Mouse (Mus musculus) lung, adult 18-20 months (tissue): ENCODE measurements around the gene Catsper1.

ENCODE experiments used
- DNase-seq, 2 experiments: peaks; one replicate each; pipeline ENCODE4 v3.0.0; 2022; ENCODE audit warnings: mixed read lengths in 2 of 2

Gene Catsper1

DNA sequence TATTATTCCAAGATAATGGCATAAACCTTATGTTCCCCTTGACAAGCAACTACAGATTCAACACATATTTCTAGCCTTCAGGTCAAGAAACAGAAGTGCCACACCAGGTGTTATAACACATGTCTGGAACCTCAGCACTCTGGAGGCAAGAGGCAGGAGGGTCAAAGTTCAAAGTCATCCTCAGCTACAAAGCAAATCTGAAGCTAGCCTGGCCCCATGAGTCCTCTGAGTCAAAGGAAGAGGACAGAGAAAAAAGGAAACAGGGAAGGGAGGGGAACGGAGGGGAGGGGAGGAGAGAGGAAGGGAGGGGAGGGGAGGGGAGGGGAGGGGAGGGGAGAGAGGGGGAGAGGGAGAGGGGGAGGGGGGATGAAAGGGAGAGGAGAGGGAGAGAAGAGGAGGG is 20.5 kb downstream of the Catsper1 start:
- no peak for DNase-seq

DNA sequence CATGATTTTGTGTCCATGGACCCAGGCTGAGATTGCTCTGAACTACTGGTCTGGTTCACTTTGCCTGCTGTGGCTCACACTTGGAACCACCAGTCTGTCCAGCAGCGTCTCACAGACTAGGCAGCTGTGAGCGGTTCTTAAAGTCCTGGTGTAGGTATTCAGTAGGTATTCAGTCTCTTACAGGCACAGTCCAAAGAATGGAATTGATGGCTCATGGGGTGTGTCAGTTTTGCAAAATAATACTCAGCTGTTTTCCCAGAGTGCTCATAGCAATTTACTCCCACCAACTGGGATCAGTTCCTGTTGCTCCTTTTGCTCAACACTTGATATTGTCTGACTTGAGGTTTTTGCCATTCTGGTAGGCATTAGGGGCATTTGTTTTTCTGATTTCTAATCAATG is 26.6 kb downstream of the Catsper1 start:
- DNase-seq: no peak

DNA sequence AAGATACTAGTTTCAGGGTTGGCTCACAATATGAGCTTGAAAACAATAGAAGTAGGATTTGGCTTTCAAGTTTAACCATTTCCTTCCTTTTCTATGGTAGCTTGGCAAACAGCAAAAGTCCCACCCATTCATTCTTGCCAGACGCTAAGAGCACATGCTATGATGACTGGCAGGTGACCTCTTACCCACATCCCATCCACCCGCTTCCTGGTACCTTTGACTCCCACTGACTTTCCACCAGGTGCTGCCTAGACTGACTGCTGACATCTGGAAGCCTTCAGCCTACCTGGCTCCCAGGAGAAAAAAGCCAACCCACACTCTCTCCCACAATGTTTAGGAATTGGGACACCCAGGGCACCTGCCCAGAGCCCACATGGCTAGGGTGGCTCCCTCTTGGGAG is 28.6 kb downstream of the Catsper1 start:
- no peak for DNase-seq

DNA sequence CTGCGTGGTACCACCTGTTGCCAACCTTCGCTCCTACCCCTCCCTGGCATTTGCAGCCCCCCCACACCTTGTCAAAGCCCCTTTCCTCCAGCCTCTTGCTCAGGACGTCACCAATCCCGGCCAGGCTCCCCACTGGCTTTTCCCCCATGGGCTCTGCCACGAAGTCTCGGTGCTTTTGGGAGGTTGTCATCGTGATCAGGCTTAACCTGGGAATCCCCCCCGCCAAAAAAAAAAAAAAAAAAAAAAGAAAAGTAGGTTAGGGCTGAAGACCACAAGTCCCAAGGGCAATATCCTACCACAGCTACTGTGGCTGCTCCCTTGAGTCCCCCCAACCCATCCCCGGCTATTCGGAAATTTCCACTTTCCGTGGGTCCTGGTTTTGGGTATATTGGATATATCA is 30.2 kb downstream of the Catsper1 start:
- DNase-seq: no peak

DNA sequence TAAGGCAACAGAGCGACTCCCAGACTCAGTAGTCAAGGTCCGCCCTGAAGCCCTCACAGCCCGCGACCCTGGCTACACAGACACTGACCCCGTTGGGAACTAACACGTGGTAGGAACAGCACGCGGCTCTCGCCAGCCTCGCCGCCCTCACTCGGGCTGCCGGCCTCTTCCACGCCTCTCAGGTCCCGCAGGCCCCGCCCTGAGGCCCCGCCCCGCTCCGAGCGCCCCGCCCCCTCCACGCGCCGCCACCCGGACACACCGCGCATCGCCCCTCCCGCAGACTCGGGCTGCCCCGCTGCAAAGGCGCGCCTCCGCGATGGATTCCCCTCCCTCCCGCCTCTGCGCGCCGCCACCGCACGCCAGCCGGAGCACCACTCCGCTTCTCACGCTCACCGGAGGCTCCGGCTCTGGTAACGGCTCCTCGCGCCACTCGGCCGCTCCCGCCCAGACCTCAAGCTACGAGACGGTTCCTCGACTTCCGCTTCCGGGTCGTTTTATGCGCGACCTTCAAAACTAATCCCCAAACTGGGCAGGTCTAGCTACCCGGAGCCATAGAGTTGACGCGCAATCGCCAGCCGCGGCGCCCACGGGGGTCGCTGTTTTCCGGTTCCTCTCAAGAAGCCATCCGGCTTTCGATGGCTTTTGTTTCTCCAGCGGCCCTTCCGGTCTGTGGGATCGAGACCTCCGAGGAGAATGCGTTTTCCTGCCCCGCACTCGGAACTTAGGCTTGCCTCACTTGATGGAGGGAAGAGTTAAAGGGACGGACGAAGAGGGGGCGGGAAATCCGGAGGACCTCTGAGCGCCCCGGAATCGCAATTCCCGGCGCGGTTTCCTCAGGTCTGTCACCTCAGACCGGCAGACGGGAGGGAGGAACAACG is 30.9 kb downstream of the Catsper1 start, which contains the start of gene Eif1ad:
Gene Eif1ad (plus strand): TSS at position 567 of the 878 bp plus-strand sequence.
- peak; percentile 93 to 95 for DNase-seq

DNA sequence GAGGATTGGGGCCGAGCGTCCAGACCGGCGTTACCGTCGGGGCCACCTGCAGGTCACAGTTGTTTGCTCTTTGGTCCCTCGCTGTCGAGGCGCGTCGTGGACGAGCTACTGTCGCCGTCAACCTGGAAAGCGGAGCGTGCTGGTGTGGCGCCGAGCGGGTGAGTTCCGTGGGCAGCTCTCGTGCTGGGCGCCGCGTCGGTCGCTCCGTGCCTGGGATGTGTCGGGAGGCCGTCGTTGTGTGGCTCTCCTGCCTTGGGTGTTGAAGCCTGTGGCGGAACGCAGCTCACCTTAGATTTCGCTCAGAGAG is 31.5 kb downstream of the Catsper1 start, which contains the start of gene Banf1:
Gene Banf1 (minus strand): TSS at position 116 of the 307 bp plus-strand sequence.
- DNase-seq: no peak

DNA sequence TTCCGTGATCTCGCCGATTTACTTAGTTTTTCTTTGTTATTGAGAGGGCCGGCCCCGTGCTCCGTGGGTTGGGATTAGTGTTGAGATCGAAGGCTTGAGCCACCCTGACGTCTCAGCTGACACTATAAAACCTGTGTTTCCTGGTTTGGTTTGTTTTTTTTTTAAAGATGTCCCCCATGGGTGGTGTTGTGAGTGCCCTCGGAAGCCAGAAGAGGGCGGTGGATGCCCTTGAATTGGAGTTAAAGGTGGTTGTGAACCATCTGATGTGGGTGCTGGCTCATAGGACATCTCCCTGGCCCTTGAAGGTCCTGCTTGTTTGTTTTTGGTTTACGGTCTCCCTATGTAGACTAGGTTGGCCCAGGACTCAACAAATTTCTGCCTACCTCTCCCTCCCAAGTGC is 31.9 kb downstream of the Catsper1 start:
- no peak for DNase-seq

DNA sequence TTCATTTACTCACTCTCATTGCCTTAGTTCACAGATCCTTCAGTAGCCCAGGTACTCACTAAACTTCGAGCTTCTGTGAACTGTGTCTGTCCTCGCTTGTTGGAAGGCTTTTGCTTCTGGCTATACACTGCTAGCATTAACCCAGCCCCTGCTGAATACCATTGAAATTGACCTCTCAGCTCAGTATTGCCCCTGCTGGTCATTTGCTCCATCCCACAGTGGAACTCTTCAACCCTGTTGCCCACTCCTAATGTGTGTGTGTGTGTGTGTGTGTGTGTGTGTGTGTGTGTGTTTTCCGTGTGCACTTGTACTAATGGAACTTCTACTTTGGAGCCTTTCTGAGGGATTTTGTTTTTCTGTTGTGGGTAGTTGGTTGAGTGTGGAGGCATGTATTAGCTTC is 35.4 kb downstream of the Catsper1 start:
- no peak for DNase-seq

DNA sequence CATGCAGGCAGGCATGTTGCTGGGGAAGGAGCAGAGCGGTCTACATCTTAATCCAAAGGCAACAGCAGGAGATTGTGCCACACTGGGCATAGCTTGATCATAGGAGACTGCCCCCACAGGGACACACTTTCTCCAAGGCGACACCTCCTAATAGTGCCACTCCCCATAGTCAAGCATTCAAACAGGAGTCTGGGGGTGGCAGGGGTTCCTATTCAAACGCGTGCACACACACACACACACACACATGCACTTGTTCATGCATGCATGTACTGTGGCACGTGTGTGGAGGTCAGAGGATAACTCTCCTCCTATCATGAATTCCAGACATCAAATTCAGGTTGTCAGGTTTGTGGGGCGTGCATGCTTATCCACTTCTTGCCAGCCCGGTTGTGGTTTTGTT is 37.2 kb downstream of the Catsper1 start:
- DNase-seq: no peak

DNA sequence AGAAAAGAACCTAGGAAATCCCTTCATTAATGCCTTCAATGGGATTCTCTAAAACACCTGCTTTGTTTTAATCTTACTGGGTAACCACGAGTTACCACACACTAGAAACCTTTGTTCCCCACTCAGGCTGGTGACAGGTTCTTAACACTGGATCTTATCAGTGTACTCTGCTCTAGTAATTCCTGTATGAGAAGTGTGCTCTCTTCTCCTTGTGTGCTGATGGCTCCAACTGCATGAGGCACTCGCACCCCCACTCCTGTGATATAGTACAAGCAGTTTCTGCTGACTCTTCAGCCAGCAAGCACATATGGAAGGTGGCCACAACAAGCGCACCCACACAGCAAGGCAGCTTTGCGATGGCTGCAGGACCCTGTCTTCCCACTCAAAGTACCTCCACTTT is 38.6 kb downstream of the Catsper1 start:
- DNase-seq: no peak

DNA sequence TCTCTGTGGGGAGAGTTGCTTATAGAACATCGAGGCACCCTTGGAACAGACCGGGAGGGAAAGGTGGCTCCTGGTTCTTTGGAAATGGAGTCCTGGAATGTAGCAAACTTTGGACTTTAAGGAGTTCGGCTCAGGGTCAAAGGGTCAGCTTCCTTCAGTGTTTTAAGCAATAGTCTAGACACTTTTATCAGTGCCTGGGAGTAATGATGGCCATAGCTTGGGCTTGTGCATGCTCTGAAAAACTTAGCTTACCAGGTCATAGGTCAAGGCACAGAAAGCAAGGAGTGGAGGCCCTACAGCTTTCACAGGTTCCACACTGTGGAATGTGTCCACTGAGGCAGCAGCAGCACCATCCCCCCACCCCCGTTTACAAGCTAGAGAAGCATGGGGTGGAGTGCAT is 39.2 kb downstream of the Catsper1 start:
- no peak for DNase-seq

DNA sequence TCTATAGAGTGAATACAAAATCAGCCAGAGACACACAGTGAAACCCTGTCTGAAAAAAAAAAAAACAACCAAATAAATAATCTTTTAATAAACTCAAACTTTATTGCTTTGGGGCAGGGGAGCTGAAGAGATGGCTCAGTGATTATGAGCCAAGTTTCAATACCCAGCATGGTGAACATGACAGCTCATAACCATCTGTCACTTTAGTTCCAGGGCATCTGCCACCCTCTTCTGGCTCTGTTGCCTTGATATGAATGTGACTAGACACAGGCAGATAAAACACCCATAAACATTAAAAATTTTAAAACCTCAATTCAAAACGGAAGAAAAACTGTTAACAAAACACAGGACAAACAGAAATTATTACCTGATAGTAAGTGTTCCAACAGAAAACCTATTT is 41.9 kb downstream of the Catsper1 start:
- DNase-seq: no peak

DNA sequence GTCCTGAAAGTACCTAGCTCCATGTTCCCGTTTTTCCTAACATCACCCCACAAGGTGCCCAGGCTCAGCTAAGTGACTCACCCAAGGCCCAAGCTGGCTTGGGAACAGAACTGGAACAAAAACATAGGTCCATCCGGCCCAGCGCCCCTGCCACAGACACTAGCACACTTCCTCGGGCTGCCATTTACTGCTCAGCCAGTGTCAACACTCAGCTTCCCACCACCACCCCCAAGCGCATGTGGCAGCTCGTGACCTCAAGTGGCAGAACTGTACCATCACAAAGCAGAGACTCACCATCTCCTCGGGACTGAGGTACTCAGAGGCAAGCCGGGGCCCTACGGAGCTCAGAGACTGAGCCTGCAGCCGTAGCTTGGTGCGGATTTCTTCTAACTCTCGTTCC is 47.8 kb downstream of the Catsper1 start:
- no peak for DNase-seq

DNA sequence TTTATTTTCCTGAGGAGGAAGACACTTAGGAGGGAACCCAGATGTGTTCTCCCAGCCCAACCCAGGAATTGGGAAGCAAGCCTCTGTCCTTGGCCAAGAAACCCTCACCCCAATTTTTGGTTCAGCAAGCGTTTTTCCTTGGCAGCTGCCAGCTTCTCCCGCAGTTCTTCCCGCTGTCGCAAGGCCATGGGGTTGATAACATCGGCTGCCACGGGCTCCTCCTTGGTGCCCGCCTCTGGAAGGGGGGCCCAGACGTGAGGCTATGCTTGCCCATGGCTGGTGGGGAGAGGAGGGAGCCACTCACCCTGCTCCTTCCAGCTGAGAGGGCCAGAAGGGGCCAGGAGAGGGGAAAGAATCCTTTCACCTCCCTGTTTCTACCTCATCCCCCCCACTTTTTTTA is 49.2 kb downstream of the Catsper1 start:
- no peak for DNase-seq

DNA sequence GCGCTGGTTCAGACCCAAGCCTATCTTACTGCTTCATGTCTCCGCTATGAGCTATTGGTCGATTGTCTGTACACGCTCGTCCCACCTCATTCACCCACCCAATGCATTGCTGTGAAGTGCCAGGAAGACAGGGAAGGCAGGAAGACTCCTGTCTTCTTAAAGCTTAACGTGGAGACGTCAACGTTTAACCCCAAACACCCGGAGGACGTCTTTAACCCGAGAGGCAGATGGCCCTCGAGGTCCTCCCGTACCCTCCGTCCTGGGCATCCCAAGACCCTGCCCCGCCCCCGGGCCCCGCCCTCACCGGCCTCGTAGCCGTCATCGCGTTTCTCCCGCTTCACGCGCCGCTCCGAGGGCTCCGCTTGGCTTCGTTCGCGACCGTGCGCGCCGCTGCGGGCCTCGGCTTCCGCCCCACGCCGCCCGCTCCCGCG is 52.5 kb downstream of the Catsper1 start:
- no peak for DNase-seq

DNA sequence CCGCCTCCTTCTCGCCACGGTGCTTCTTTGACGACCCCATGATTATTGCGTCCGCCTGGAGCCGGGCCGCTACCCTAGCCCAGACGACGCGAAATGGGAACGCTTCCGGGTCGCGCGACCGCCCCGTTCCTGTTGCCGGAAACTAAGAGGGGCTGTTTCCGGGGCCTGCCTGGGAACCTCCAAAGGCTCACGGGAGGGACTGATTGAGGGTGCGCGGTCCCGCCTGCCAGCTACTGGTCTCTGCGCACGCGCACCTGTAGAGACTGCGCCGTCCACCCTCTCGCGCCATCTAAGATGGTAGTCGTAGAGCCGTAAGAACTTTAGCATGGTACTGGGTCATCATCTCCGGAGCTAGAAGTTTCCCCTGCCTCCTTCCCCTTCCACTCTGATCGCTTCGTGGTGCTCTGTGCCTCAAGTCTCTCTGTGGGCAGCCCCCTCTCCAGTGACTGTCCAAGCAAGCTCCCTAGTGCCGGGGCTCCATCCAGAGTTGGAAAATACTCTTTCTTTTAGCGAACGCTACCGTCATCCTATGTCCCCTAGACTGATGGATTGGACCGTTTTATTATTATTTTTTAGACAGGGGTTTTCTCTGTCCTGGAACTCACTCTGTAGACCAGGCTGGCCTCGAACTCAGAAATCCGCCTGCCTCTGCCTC is 53.2 kb downstream of the Catsper1 start, which contains the start of gene Sart1:
Gene Sart1 (minus strand): TSS at position 116 of the 655 bp plus-strand sequence.
- peak; percentile 96 to 97 for DNase-seq

DNA sequence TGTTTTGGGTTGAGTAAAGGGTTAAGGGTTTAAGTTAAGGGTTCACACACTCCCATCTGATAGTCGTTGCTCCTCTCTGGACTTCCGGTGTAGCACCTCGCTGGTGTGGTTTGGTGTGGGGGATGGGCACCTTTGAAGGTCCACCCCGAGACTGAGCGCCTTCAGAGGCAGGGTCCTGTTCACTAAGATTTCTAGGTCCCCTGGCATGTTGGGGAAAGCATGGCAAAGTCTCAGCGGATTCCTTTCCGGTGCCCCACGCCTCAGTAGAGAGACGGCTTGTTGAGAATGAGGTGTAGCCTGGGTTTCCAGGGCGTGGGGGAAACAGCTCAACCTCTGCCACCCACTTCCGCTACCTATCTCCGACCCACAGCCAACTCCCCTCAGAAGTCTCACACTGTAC is 54.1 kb downstream of the Catsper1 start:
- DNase-seq: peak; percentile 41 to 42

DNA sequence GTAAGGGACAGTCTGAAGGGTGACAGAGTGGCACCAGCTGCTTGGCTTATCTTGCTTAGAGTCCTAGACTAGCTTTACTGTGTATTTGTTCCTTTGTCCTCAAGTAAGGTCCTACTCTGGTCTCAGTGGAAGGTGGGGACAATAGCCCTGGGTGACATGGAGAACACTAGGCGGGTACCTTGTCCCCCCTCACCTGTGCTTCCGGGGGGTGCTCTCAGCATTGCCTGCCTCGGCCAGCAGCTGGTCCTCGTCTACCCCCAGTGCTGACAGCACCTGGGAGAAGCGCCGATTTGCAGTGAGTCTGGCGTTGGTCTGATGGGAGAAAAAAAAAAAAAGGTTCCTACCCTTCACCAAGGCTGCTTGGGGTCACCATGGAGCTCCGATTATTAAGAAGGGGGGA is 54.9 kb downstream of the Catsper1 start:
- DNase-seq: no peak

DNA sequence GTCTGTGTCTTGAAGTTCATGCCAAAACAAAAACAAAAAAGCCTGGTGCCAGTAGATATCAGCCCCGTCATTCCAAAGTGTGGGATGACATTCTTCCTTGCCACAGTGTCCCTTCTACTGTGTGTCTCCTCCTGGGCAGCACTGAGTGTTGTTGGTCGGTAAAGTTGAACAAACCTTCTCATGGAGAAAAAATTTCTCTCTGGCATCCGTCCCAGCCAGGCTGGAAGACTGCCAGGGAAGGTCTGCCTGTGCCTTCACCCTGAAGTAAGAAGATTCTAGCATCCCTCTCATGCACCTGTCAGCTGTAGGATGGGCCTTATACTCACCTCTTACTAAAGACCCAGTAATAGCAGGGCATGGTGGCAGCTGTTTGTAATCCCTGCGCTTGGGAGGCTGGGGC is 57.4 kb downstream of the Catsper1 start:
- DNase-seq: peak; percentile 45 to 52
